Mouse (Mus musculus) forebrain, embryonic 15.5 days (tissue): ENCODE measurements at regions not wholly inside any gene's neighbourhood (a gene's known extent, or its start where the extent isn't known, plus 50 kb on each side); places are given as distances from the start of the nearest gene placed in this dataset.

Experiments used
- ATAC-seq: fragments of 200-750 bp; cut with Nextera tagmentation; replicated peaks from 2 replicates; pipeline ENCODE4 v1.8.0; 2017; ENCODE audit warnings: mild to moderate bottlenecking, moderate TSS enrichment, moderate library complexity
- H3K27ac ChIP-seq: fragments of 300-500 bp; sonication (generic); replicated peaks from 2 replicates; pipeline ENCODE4 v1.5.1; 2015; ENCODE audit warnings: mild to moderate bottlenecking, inconsistent platforms
- H3K27me3 ChIP-seq: fragments of 300-500 bp; sonication (generic); 2 replicates; pipeline ENCODE4 v1.6.1; 2015; ENCODE audit warnings: inconsistent platforms
- H3K36me3 ChIP-seq: fragments of 300-500 bp; sonication (generic); 2 replicates; pipeline ENCODE4 v1.6.1; 2015; ENCODE audit warnings: mild to moderate bottlenecking, inconsistent platforms
- H3K4me1 ChIP-seq: fragments of 300-500 bp; sonication (generic); 2 replicates; pipeline ENCODE4 v1.6.1; 2015; ENCODE audit warnings: inconsistent platforms
- H3K4me2 ChIP-seq: fragments of 300-500 bp; sonication (generic); replicated peaks from 2 replicates; pipeline ENCODE4 v1.6.1; 2015; ENCODE audit warnings: mild to moderate bottlenecking, inconsistent platforms
- H3K4me3 ChIP-seq: fragments of 300-500 bp; sonication (generic); 2 replicates; pipeline ENCODE4 v1.5.1; 2015; ENCODE audit warnings: mild to moderate bottlenecking, inconsistent platforms
- H3K9ac ChIP-seq: fragments of 300-500 bp; sonication (generic); replicated peaks from 2 replicates; pipeline ENCODE4 v1.6.1; 2015; ENCODE audit warnings: mild to moderate bottlenecking, inconsistent platforms
- H3K9me3 ChIP-seq: fragments of 300-500 bp; sonication (generic); 2 replicates; pipeline ENCODE4 v1.6.1; 2016; ENCODE audit warnings: inconsistent platforms
- WGBS: fragments of 180-500 bp; shearing (Covaris S2); methylation state at CpG from one replicate; pipeline ENCODE4 v1.1.7; 2015; ENCODE audit warnings: mixed read lengths; 5-methylcytosine and 5-hydroxymethylcytosine counted together

DNA sequence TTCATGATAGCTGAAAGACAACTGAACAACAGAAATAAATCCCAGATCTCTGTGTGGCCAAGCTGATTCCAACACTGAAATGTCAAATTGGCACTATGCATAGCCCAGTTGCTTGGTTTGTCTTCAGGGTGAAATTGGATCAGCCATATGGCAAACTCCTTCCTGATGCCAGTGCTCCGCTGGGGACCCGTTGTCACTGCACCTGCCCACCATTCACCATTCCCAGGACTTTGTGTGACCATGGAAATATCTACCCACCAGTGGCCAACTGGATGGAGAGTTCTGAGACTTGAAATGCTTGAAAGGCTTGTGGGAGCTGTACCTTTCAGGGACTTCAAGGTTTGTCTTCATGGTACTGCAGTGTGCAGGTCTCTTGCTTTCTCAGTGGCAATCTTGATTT is 777.2 kb downstream of the Epha4 start:
- no peak overlapping the region for H3K4me2 ChIP-seq
- H3K4me1 ChIP-seq, result no peaks in the 10 kb centered on the region
- WGBS, result 65% methylated on average over 2 of the region's 2 CpGs
- no peak overlapping the region for H3K9ac ChIP-seq
- no peaks in the 10 kb centered on the region for H3K36me3 ChIP-seq
- no peak for ATAC-seq
- H3K9me3 ChIP-seq, result no peaks in the 10 kb centered on the region
- H3K27ac ChIP-seq, result no peak overlapping the region
- H3K4me3 ChIP-seq, result no peak overlapping the region
- no peaks in the 10 kb centered on the region for H3K27me3 ChIP-seq

DNA sequence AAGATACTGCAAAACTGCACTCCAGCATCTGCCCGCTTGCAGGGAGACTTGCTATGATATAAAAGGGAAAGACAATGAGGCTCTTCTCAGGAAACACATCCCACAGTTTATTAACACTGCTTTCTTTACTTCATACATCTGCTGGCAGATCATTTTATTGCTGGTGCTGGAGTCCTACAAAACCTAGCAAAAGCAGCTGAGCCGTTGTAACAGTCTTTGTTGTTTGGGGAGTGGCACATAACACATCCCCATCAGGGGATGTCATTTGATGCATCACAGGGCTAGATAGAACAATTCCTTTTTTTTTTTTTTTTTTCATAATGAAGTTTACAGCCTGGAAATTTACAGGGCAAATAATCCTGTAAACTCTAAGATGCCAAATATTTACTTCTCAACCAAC is 742.2 kb downstream of the Epha4 start:
- no peaks in the 10 kb centered on the region for H3K27me3 ChIP-seq
- no peaks in the 10 kb centered on the region for H3K4me1 ChIP-seq
- H3K36me3 ChIP-seq, result no peaks in the 10 kb centered on the region
- H3K9ac ChIP-seq, result no peak overlapping the region
- 96% methylated on average over 2 of the region's 2 CpGs for WGBS
- no peak overlapping the region for H3K27ac ChIP-seq
- H3K4me3 ChIP-seq, result no peak overlapping the region
- no peaks in the 10 kb centered on the region for H3K9me3 ChIP-seq
- no peak overlapping the region for H3K4me2 ChIP-seq
- ATAC-seq, result no peak

DNA sequence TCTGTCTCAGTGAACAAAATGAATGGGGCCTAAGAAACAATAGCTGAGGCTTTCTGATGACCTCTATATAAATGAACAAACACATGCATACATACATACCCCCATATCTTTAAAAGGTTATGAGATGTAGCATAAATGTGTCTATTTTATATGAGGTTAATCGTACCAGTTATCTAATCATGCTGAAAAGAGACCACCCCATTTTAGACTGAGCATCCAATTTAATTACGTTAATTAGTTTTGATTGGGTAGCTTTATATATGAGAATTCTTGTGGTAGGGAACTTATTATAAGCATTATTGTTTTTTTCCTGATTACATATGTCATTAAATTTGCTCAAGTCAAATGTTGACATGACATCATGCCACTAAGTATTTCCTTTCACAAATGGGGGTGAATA is 728.0 kb downstream of the Epha4 start:
- H3K9me3 ChIP-seq, result no peaks in the 10 kb centered on the region
- ATAC-seq, result no peak
- 91% methylated on average over 2 of the region's 2 CpGs for WGBS
- no peaks in the 10 kb centered on the region for H3K4me1 ChIP-seq
- no peak overlapping the region for H3K4me2 ChIP-seq
- no peak overlapping the region for H3K4me3 ChIP-seq
- H3K27me3 ChIP-seq, result no peaks in the 10 kb centered on the region
- no peak overlapping the region for H3K27ac ChIP-seq
- no peak overlapping the region for H3K9ac ChIP-seq
- no peaks in the 10 kb centered on the region for H3K36me3 ChIP-seq

DNA sequence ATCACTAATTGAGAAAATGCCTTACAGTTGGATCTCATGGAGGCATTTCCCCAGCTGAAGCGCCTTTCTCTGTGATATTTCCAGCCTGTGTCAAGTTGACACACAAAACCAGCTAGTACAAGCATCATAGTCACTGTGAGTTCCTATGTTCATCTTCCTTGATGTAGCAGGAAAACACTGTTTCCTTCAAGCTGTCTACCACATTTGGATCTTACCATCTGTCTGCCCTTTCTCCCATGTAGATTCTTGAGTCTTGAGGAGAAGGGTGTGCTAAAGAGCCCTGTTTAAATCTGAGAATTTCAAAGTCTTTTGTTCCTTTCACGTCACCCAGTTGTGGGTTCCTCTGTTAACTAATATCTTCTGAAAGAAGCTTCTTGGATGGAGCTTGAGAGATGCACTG is 721.5 kb downstream of the Epha4 start:
- H3K36me3 ChIP-seq, result no peaks in the 10 kb centered on the region
- H3K27ac ChIP-seq, result no peak overlapping the region
- no peaks in the 10 kb centered on the region for H3K27me3 ChIP-seq
- H3K9ac ChIP-seq, result no peak overlapping the region
- H3K4me3 ChIP-seq, result no peak overlapping the region
- 90% methylated on average over 2 of the region's 2 CpGs for WGBS
- no peak overlapping the region for H3K4me2 ChIP-seq
- ATAC-seq, result no peak
- H3K4me1 ChIP-seq, result no peaks in the 10 kb centered on the region
- H3K9me3 ChIP-seq, result no peaks in the 10 kb centered on the region

DNA sequence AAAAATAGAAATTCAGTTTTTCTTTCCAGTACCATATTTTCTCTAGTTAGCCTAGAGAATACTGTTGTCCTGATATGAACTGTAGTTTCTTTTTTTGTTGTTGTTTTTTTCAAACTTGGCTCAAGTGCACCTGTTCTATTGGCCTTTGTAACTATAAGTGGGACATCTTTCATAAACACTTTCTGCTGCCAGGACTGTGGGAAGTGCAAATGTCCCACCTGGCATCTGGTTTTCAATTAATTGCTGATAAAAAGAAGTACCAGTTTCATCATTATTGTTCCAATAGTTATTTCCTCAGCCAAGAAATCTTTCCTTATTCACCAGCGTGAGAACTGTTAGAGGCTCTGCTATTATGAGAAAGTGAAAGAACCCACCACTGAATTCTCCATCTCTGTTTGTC is 695.0 kb downstream of the Epha4 start:
- Histone ChIP-seq H3K27ac (no peak overlapping the region), H3K4me1 (no peaks in the 10 kb centered on the region), H3K36me3 (no peaks in the 10 kb centered on the region), H3K4me3 (no peak overlapping the region), H3K4me2 (no peak overlapping the region), H3K9me3 (no peaks in the 10 kb centered on the region), H3K9ac (no peak overlapping the region), H3K27me3 (no peaks in the 10 kb centered on the region)
- 56% methylated on average over 1 of the region's 1 CpGs for WGBS
- no peak for ATAC-seq

DNA sequence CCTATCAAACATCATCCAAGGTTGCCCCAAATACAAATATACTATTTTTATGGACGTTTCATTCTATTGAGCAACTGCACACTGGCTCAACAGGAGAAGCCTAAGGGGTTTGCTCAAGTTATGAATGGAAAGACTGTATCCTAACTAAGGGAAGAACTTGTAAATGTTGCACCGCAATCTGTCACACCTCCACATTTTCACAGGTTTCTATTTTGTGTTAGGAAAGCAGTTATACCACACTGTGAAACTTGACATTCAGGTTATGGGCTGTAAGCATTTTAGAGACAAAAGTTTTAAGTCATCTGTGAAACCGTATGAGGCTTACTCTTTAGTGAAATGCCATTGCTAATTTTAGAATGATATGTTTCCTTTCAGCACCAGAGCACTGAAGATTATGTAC is 693.3 kb downstream of the Epha4 start:
- Histone ChIP-seq H3K27ac (no peak overlapping the region), H3K36me3 (no peaks in the 10 kb centered on the region), H3K4me2 (no peak overlapping the region), H3K27me3 (no peaks in the 10 kb centered on the region), H3K9me3 (no peaks in the 10 kb centered on the region), H3K9ac (no peak overlapping the region), H3K4me1 (no peaks in the 10 kb centered on the region), H3K4me3 (no peak overlapping the region)
- 82% methylated on average over 3 of the region's 3 CpGs for WGBS
- ATAC-seq, result no peak

DNA sequence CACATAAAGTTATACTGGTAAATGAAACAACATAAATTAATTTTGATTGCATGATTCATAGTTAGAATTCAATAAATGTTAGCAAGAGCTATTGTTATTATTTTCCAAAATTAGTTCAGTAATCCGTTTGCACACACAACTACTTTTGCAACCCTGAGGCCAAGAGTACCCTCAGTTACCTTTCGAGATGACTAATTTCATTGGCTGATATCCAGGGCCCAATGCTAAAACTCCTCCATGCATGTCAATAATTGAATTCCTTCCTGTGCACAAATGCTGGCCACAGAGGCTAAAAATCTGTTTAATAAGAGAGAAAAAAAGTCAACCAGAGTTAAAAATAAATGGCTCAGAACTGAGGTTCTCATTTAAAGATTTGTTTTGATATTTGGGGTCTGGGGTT is 685.2 kb downstream of the Epha4 start:
- H3K4me3 ChIP-seq, result no peak overlapping the region
- no peak for ATAC-seq

DNA sequence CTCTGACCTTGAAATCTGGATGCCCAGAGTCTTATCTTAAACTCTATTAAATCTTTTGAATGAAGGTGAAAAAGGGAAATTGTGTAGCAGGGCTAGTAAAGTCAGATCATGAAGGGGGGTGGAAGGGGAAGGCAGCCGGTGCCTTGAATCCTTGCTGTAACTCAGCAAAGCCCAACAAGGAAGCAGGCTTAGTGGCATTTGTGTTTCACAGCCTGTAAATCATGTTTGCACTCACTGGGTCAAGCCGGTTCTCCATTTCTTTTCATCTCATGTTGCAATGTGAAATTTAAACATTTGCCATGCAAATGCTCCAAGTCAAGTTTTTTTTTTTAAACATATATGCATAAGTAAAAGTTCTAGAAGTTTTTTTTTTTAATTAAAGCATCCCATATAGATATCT is 682.6 kb downstream of the Epha4 start:
- no peaks in the 10 kb centered on the region for H3K27me3 ChIP-seq
- H3K9ac ChIP-seq, result no peak overlapping the region
- H3K9me3 ChIP-seq, result no peaks in the 10 kb centered on the region
- 84% methylated on average over 2 of the region's 2 CpGs for WGBS
- H3K27ac ChIP-seq, result no peak overlapping the region
- H3K36me3 ChIP-seq, result no peaks in the 10 kb centered on the region
- ATAC-seq, result no peak
- no peaks in the 10 kb centered on the region for H3K4me1 ChIP-seq
- H3K4me3 ChIP-seq, result no peak overlapping the region
- no peak overlapping the region for H3K4me2 ChIP-seq

More for the DNA sequence above, 685.2 kb downstream of the Epha4 start:
- Histone ChIP-seq H3K36me3 (no peaks in the 10 kb centered on the region), H3K27ac (no peak overlapping the region), H3K9me3 (no peaks in the 10 kb centered on the region), H3K4me2 (no peak overlapping the region), H3K27me3 (no peaks in the 10 kb centered on the region), H3K4me1 (no peaks in the 10 kb centered on the region), H3K9ac (no peak overlapping the region)
- WGBS, result 73% methylated on average over 2 of the region's 2 CpGs

DNA sequence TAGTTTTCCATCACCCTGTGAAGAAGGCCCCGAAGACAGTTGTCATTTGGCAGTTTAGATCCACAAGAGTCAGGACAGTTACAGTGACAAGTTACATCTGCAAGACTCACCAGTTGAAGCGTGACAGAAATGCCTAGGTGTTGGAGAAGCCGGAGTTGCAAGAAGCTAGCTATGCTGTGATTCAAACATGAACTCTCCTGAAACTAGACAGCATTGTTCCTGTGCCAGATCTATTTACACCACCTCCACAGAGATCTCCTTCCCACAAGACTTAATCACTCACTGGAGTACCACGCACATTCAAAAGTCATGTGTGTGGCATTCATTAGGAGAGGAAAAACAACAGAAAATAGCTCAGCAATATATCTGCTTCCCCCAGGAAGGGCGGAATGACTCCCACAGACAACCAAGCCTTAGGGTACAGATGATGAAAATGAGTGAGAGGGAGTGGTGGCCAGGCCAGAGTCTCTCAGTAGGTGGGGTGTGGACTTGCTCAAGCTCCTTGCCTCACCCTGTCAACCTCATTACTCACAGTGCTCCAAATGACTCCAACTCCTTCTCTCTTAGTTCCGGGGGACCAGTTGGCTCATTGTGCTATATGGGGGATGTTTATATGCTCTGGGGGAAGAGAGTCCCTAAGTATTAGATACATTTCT is 679.7 kb downstream of the Epha4 start:
- no peak overlapping the region for H3K27ac ChIP-seq
- H3K4me3 ChIP-seq, result no peak overlapping the region
- no peak overlapping the region for H3K4me2 ChIP-seq
- no peaks in the 10 kb centered on the region for H3K36me3 ChIP-seq
- H3K9ac ChIP-seq, result no peak overlapping the region
- WGBS, result 83% methylated on average over 6 of the region's 6 CpGs
- H3K4me1 ChIP-seq, result no peaks in the 10 kb centered on the region
- no peak for ATAC-seq
- no peaks in the 10 kb centered on the region for H3K9me3 ChIP-seq
- no peaks in the 10 kb centered on the region for H3K27me3 ChIP-seq

DNA sequence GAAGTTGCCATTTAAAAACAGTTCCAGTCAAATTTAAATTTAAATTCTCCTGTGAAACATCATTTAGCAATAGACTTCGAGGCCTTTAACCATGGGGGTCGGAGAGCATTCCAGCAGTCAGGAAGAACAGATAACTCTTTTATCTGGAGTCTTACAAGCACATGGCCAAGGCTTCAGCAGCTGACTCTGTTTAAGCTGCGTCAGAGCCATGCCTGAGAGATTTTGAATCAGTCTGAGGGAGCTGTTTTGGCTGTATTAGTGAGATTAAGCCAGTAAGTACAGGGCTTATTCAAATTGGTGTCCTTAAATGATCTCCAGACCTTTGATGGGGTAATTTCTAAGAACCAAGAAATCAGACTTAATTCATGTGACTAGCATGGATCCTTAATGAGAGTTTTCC is 665.5 kb downstream of the Epha4 start:
- 25% methylated on average over 3 of the region's 3 CpGs for WGBS
- ATAC-seq, result no peak
- no peak overlapping the region for H3K4me2 ChIP-seq
- H3K9me3 ChIP-seq, result no peaks in the 10 kb centered on the region
- no peak overlapping the region for H3K9ac ChIP-seq
- H3K4me1 ChIP-seq, result no peaks in the 10 kb centered on the region
- no peaks in the 10 kb centered on the region for H3K27me3 ChIP-seq
- H3K36me3 ChIP-seq, result no peaks in the 10 kb centered on the region
- H3K4me3 ChIP-seq, result no peak overlapping the region
- no peak overlapping the region for H3K27ac ChIP-seq

DNA sequence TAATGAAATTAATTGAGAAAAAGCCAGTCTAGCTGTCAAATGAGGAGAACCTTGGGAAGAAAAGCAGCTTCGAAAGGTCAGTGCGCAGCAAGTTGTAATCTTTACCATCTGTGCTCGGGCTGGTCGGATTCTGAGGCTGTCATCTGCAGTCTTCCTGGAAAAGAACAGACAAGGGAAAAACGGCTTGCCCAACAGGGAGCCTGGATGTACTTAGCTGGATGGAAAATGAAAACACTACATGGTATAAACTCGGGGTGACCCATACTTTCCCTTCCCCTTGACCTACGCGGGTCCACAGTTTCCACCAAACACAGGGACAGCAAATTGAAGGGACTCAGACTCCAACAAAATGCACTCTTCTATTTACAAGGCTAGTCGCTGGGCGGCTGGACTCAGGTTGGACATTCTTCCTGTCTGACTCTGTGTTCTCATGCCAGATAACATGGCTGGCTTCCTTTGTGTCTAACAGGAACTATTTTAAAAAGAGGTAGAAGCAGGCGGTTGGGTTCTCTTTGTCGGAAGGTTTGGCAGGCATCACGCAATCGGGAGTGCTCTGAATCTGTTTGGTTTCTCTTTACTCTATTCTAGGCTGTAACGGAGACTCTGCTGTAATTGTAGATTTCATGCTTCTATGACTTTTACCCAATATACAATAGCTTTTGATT is 648.5 kb downstream of the Epha4 start:
- no peaks in the 10 kb centered on the region for H3K27me3 ChIP-seq
- H3K4me3 ChIP-seq, result no peak overlapping the region
- no peak for ATAC-seq
- H3K27ac ChIP-seq, result no peak overlapping the region
- no peaks in the 10 kb centered on the region for H3K9me3 ChIP-seq
- no peak overlapping the region for H3K9ac ChIP-seq
- no peaks in the 10 kb centered on the region for H3K36me3 ChIP-seq
- H3K4me2 ChIP-seq, result peak overlapping the region; percentile 17; the same call in 1 of the 2 replicates
- WGBS, result 64% methylated on average over 15 of the region's 15 CpGs
- no peaks in the 10 kb centered on the region for H3K4me1 ChIP-seq

DNA sequence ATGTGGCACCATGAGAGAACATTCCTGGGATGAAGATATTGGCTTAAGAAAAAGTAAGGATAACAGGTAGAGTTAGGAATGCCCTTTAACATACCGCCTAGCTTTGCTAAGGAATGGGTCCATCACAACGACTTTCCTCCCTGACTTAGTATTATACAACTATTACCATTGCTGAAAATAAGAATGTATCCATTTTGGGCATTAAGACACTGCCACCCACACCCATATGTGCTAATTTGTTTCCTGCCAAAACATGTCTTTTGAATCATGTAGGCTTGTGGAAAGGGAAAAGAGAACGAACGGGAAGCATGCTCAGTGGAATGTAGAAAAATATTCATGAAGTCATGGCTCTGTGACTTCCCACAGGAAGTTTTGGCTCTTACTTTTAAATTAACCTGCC is 641.7 kb downstream of the Epha4 start:
- no peak overlapping the region for H3K27ac ChIP-seq
- no peak for ATAC-seq
- H3K4me1 ChIP-seq, result no peaks in the 10 kb centered on the region
- H3K36me3 ChIP-seq, result no peaks in the 10 kb centered on the region
- H3K9ac ChIP-seq, result no peak overlapping the region
- no peak overlapping the region for H3K4me2 ChIP-seq
- no peak overlapping the region for H3K4me3 ChIP-seq
- H3K9me3 ChIP-seq, result no peaks in the 10 kb centered on the region
- H3K27me3 ChIP-seq, result no peaks in the 10 kb centered on the region
- 75% methylated on average over 4 of the region's 4 CpGs for WGBS
